Mouse (Mus musculus) WW6 (cell line): Measurements from ENCODE around the gene R3hdm4.

Experiments used
- DNase-seq: peaks from one replicate; pipeline ENCODE4 v3.0.0-alpha.2; 2013; ENCODE audit warnings: low read depth, low spot score

Gene R3hdm4

DNA sequence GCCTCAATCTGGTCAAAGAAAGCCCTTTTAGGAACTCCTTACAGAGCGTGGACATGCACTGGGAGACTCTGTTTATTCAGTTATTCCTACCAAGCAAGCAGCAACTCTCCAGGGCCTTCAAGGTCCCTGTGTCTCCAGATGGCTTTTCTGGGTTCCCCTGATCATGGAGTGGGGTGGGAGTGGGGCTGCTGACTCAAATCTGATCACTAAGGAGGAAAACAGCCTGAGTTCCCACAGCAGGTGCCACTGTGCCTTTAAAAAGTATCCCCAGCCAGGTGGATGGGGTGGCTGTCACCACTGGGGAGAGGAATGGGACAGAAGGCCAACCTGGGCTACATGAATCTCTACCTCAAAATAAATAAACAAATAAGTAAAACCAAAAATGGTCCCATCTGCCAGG is 22.0 kb upstream of the R3hdm4 start:
- no peak for DNase-seq

DNA sequence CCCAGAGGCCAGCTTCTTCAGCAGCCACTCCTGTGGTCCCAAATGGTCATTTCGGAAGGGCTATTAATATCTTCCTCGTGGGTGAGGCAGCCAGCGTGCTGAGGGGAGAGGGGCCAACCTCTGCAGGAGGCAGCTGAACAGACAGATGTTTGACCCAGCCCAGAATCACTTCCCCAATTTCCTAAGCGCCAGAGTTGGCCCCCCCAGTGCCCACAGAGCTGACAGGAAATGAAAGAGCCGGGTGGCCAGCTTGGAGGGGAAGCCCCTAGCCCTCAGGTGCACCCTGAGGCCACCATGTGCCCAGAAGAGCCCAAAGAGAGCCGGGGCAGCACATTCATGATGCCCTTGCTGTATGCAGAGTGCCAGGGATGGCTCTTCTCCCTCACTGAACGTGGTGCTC is 19.7 kb upstream of the R3hdm4 start:
- no peak for DNase-seq

DNA sequence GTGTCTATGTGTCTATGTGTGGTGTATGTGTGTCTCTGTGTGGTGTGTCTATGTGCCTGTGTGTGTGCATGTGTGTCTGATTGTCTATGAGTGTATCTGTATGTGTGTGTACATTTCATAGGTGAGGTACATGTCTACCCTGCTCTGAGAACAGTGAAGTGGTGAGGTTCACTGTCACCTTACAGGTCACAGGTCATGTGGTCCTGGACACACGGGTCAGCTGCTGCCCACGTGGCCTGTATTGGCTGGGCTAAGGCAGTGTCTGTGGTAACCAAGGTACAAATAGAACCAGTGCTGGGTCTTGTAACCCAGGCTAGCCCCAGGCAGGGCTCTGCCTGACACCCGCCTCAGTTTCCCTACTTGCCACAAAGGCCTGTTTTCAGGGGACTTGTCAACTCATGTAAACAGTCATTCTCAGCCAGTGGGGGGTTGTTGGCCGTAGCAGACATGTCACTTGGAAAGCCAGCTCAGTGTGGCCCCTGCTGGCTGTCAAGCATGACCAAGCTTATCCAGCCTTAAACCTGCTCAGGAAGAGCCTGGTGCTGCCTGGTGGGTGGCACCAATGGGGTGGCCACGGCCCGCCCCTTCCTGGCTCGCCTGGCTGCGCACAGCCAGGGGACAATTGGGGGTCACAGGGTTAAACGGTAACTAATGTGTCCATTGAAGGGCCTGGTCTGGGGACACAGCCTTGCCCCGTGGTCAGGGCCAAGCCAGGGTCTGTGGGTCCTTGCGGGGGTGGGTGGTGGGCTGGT is 16.9 kb upstream of the R3hdm4 start:
- DNase-seq, result no peak

DNA sequence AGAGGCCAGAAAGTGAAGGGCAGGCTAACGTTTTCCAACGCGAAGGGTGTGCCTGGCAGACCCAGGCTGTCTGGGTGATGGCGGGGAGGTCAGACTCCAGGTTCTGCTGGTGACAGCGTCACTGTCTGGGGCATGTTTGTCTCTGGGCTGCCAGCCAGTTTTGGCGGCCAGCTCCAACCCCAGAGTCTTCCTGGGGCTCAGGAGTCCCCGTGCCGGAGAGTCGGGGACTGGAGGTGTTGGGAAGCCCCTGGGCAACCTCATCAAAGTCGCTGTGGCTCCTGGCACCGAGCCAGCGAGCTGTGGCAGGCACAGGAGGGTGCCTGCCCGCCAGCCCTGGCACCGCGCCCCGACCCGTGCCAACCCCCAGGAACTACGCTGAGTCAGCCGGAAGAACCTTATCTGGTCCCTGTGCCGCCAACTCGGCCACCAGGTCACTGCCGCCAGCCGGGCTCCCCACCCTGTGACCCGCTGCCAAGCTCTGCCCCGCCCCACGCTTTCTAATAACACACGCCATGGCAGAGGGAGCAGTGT is 16.0 kb upstream of the R3hdm4 start:
- DNase-seq, result no peak

DNA sequence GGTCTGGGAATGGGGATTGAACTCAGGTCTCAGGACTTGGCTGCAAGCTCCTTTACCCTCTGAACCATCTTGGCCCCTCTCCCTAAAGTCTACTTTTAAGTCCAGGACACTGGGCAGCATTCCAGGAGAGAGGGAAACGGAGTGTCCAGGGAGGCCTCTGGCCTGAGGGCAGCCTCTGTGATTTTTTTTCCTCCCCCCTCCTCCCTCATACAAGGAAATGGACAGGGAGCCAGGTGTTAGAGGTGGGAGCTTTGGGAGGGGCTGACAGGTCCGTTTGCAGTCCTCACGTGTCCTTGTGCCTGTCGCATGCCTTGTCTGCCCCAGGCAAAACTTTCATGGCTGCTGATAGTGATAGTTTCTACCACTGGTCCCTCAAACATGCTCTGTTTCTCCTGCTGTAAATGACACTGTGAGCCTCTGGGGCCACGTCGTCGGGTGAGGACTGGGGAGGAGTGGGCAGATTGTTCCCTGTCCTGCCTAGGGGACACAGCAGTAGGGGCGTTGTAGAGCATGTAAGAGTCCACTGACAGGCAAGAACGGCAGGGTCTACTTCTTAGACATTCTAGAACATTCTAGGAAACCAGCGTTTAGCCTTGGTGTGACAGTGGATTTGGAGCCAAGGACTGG is 15.4 kb upstream of the R3hdm4 start:
- DNase-seq, result no peak

DNA sequence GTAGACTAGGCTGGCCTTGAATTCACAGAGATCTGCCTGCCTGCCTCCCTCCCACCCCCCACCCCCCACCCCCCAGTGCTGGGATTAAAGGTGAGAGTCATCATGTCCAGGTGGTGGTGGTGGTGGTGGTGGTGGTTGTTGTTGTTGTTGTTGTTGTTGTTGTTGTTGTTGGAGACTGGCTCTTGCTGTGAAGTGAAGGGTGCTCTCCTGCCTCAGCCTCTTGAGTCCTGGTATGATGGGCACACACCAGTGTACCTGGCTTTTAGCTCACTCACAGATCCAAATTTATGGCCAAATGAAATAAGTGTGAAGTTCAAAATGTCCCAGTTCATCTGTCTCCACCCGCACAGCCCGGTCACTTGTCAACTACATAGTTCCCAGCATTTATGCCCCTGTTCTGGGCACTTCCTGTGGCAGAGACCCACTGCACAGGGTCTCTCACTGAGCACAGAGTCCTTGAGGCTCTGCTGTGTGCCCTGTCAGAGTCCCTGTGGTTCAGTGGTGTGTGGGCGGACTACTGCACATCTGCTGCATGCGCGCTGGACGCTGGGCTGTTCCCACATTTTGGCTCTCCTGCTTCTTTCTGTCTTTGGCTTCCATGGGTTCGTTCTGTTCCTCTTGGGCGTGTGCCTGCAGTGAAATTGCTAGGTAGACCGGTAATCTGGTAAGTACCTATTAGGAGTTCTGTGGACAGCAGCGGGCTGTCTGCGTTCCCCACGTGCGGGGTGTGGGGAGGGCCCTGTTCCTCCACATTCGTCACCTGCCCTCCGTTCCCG is 14.0 kb upstream of the R3hdm4 start:
- DNase-seq, result no peak

DNA sequence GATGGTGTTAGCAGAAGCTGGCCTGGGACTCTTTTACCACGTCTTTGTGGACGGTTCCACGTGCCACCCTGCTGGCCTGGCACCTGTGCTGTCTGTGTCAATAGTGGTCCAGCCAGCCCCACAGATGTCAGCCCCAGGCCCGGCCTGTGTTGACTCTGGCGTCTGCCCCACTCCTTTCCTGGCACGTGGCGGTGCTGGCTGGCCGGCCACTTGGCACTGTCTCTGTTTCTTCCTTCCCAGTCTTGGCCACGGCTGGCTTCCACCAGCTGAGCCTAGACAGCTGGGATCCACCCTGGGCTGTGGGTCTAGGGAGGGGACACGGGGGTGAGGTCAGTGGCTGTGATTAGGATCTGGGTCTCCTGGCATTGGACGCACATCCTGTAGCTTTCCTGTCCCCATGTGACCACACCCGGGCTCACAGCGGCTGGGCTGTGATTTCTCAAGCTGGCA is 13.3 kb upstream of the R3hdm4 start:
- DNase-seq, result no peak

DNA sequence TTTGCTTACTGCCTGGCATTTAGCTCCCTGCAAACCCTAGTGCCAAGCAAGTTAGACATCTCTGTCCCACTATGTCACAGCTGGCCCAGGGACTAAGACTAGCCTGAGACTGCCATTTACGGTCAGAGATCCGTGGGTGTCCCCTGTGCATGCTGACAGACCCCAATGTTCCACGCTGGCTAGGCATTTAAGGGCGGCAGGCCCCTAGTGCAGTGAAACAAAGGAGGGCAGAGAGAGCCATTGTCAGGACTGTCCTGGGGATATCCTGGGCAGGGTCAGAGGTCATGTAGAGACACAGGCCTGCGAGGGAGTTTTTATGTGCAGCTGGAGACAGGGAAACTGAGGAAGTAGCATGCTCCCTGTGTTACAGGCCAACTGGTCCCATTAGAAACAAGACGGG is 12.9 kb upstream of the R3hdm4 start:
- DNase-seq, result no peak

DNA sequence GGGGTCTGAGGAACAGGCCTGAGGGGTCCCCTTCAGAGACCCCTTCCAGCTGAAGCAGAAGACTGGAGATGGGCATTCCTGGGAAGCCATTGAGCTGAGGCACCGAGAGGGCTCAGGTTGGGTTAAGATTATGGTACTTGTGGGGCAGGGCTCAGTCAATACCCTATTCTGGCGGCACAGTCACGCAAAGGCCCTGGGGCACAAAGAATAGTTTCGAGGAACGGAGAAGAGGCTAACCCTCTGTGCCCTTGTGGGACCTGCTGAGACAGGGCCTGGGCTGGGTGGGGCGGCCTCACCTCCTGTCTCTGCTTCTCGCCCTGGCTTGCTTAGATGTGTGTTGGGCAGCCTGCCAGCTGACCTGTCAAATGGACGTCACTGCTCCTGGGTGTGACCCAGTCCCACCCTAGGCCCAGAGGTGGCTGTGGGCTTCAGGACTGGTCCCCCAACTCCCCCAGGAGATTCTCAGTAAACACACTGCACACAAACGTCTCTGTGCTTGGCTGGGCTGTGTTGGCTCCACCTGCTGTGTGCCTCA is 12.2 kb upstream of the R3hdm4 start:
- DNase-seq, result no peak

DNA sequence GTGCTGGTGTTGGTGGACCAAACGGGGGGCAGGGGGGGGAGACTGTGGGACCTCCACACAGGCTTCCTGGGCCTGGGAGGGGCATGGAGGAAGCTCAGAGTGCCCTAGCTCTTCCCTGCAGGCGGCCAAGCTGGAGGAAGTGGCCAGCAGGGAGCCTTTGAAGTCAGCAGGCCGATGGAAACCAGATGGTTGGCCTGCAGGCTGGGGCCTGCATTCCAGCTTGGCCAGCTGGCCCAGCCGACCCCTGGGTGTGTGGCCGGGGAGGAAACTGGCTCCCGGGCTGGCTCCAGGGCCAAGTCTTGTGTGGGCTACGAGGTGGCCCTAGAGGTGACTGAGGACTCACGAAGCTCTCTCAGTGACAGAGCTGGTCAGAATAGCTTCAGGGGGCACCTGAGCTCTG is 11.7 kb upstream of the R3hdm4 start:
- no peak for DNase-seq

DNA sequence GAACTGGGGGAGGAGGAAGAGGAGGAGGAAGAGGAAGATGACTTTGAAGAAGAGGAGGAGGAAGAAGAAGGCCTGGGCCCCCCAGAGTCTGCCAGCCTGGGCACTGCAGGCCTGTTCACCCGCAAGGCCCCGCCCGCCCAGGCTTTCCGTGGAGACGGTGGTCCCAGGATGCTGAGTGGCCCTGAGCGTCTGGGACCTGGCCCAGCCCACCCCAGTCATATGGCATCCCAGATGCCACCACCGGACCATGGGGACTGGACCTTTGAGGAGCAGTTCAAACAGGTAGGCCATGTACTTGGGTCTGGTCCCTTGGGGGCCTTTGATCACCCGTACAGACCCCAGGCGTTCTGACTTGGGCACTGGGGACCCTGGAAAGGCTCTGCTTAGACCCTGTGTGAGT is 10.8 kb upstream of the R3hdm4 start:
- DNase-seq, result no peak

DNA sequence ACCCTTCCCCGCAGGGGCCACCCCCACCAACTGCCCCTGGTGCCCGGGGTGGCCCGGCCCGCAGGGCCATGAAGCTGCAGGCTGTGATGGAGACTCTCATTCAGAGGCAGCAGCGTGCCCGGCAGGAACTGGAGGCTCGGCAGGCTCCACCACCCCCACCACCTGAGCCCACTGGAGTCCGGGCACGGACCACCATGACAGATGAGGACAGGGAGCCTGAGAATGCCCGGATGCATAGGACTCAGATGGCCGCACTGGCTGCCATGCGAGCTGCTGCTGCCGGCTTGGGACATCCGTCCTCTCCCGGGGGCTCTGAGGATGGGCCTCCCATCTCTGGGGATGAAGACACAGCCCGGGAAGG is 9.8 kb upstream of the R3hdm4 start:
- DNase-seq, result no peak

DNA sequence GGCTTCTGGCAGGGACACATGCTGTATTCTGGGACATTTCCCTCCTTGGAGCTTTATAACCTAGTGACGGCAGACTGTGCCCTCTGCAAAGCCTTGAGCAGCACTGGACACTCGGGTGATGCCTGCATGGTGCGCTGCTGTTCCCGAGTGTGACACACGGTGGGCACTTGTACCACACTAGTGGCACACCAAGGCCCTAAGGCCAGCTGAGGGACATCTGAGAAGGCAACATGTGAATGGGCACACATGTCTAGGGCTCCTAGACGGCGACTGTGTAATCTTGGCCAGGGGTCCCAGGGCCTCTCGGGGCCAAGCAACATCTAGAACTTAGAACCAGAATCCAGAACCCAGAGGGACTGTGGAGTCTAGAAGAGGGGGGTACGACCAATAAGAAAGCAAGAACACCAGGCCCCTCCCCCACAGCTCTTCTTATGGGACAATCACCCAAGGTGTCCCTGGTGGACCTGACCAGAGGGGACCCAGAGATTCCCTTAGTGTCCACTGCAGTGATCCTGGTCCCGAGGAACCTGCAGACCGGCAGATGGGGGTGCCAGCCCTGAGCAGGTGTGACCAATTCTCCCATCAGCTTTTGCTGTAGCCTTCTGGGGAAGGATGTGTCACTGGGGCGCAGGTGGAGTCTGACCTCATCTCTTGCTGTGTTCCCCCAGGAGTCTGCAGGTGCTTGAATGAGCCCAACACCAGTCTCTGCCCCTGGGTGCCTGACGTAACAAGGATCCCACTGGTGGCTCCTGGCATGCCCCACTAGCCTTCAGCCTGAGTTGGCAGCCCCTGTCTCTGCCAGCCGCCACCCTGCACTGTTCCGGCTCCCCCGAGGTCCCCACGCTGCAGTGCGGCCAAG is 9.2 kb upstream of the R3hdm4 start:
- DNase-seq, result no peak

DNA sequence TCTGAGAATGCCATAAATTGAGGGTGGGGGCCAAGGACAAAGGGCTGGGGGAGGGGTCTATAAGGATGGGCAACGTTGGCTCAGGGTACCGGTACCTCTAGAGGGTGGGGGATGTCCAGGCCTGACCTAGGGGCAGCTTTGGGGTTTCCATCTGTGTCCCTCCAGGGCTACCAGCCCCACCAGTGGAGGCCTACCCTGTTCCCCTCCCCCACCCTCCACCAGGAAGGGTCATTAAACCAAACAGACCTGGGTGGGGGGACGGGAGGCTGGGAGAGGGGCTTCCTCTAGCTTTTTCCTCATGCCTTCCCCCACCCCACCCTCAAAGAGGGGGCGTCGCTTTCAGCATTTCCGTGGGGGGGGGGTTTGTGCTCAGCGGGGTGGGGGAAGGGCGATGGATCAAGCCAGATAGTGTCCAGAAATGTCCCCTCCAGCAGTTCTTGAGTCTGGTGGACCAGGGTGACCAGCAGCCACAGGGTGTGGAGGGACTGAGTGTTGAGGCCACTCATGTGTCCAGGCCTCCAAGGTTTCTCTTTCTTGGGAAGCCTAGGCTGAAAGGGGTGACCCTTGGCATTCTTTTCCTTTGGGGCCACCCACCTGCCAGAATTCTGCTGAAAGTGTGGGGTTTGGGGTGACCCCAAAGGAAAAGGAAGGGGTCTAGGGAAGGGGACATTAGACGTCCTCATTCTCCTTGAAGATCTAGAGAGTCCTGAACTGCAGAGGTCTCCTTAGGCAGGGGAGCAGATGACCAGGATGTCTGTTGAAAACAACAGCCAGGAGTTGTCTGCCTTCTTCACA is 8.1 kb upstream of the R3hdm4 start:
- no peak for DNase-seq

DNA sequence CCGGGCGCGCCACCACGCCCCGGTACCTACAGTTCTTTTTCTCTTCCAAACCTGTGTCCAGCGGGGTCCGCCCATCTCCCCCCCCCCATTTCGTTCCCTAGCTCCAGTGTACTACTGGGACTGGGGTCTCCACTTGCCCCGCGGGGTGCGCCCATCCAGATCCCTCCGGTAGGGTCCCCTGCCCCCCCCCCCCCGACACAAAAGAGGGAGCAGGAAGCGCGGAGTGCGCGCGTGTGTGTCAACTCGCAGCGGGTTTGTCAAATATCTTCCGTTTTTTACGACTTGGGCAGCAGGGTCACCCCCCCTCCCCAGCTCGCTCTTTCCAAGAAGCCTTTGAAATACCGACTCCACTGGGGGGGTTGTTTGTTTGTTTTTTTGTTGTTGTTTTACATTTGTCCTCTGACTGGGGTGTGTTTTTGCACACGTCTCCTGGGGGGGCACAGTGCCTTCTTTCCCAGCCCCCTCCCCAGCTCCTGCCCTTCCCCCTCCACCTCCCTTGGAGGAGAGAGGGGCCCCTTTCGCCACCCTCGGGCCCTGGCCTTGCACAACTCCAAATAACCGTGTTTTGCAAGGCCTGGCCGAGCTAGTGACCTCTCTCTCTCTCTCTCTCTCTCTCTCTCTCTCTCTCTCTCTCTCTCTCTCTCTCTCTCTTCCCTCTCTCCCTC is 7.2 kb upstream of the R3hdm4 start:
- DNase-seq, result no peak

DNA sequence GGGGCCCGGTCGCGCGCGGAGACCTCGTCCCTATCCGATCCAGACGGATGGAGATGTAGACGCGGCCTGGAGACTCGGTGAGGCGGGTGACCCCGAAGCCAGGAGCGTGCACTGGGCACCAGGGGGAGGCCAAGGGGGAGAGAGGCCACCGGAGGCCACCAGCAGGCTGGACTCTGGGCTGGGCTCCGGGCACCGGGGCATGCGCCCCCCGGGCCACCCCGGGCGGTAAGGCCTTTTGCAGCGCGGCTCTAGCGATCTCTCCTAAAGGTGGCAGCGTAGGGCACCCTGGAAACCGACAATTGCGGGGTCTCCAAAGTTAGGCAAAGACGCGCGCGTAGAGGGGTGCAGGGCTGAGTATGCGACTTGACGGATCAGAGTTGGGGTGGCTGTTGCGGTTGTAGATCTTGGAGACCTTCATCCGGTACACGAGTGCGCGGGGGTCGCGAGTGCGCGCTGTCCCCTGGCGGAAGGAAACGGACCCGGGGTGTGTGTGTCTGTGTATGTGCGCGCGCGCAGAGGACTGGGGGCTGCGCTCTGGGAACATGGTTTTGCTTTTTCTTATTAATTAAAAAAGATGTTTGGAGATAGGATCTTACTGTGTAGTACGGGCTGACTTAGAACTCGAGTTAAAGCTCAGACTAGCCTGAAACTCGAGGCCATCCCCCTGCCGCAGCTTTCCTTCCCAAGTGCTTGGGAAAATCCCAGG is 6.5 kb upstream of the R3hdm4 start:
- DNase-seq, result no peak

DNA sequence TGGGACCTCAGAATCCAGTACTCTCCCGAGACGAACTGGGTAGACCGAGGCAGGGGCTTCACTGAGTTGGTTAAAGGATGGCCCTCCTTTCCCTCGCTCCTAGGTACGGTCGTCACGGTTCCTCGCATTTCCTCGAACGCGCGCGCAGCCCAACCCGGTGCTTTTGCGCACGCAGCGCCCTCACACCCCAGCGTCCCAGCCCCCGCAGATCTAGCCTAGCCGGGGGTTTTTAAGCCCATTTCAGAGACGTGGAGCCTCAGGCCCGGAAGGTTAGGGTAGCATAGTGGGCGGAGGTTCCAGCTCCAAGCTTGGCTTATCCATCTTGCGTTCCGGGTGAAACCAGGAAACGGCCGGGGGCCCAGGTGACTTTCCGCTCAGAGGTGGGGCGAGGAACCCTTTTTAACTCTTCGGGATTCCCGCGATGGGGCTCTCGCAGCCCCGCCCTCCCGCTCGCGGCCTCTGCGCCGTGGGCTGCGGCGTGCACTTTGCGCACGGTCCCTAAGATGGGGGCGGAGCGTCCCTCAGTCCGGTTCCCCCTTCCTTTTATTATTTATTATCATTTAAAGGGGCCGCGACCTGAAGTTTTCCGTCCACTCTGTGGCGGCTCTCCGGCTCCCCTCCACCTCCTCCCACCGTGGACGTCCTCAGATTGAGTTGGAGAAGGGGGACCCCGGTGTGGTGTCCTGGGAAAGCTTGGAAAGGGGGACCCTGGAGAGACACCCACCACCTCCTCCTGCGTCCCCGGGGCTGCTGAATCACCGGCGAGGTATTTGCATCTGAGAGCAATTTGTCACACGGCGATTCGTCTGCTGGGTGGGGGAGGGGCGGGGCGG is 5.7 kb upstream of the R3hdm4 start, which contains the start of gene Arid3a:
Arid3a (plus strand) TSS at position 553 of the 833 bp plus-strand sequence.
- DNase-seq, result peak; percentile 88

DNA sequence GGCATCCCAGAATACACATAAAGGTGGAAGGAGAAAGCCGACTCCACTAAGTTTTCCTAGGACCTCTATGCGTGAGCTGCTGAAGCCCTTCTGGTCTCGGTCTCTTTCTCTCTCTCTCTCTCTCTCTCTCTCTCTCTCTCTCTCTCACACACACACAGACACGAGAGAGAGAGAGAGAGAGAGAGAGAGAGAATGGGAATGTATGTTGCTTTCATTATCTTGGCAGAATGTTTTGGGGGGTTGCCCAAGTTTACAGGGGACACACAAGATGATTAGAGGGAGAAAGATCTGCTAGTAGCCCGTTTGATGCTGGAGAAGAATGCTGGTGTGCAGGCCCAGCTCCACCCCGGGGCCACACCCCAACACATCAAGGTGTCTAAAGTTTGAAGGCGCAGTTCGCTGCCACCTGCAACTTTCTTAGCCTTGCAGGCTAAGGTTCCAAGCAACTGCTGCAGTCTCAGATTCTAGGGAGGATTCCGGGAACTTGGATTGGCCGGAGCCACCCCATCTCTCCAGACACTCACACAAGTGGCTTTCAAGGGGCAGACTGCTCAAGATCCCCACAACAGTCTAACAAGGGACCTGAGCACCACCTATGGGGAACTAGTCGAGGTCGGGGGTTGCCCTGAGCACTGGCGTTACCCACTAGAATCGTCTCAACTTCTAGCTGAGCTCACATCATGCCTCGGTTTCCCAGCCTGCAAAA is 4.9 kb upstream of the R3hdm4 start:
- no peak for DNase-seq
